Comparison of ENCODE assay signal across 11 mouse cellular contexts in the genomic region with DNA sequence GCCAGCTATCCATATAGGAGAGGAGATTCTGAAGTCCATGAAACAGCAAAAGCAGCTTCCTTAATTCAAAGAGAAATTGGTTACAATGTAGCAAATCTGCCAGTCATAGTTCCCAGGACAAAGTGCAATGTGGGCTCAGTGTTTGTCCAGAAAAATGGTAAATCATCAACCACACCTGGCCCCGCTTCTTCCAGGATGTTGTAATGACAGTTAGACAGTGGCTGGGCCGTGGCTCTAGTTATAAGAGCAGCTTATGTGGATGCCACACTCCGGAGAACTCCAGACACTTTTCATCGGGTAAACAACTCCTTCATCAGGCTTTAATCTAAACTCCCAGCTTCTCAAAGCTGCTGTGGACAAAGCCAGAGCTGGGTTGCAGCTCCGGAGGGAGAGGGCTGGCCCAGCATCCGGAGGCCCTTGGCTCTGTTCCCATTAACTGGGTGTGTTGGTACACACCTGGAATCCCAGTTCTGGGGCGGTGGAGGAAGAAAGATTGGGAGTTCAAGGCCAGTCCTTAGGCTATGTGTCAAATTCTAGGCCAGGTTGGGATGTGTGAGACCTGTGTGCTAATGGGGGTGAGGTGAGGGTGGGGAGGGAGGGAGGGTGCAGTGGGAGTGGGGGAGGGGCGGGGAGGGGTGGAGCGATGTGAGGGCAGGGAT.
DNase-seq lines count a peak whose midpoint lies in the region; ATAC-seq lines count a peak whose summit lies in the region.
"Had no signal": no experiment of that assay in that cellular context is flagged by ENCODE, and none has a peak within 500 bp of the region (broad histone marks: within the 10 kb centered on the region; RNA-seq: fewer than 3 reads in every experiment).

No protein-coding gene starts in this region.

- WGBS in midbrain, embryonic 12.5 days = 68% methylated on average over 9 of the region's 9 CpGs
- WGBS in midbrain, embryonic 10.5 days = 68% methylated on average over 9 of the region's 9 CpGs
- 59% methylated on average over 9 of the region's 9 CpGs for WGBS in limb, embryonic 10.5 days
- 26% methylated on average over 9 of the region's 9 CpGs for WGBS in stomach, embryonic 15.5 days
- WGBS in hindbrain, embryonic 12.5 days = 77% methylated on average over 8 of the region's 9 CpGs

- H3K9ac ChIP-seq in midbrain, embryonic 12.5 days (replicated peaks) = no peak overlapping the region
- no peak overlapping the region for H3K9ac ChIP-seq in stomach, embryonic 15.5 days
- H3K9ac ChIP-seq in hindbrain, embryonic 12.5 days = no peak overlapping the region

- H3K27me3 ChIP-seq in midbrain, embryonic 12.5 days = no peaks in the 10 kb centered on the region
- H3K27me3 ChIP-seq in midbrain, embryonic 10.5 days (ENCODE audit: low read depth, poor library complexity, severe bottlenecking) = no peaks in the 10 kb centered on the region
- H3K27me3 ChIP-seq in limb, embryonic 10.5 days (ENCODE audit: low read depth, poor library complexity, severe bottlenecking) = no peaks in the 10 kb centered on the region
- H3K27me3 ChIP-seq in stomach, embryonic 15.5 days (replicated peaks) = no peaks in the 10 kb centered on the region
- no peaks in the 10 kb centered on the region for H3K27me3 ChIP-seq in hindbrain, embryonic 12.5 days

- no peak overlapping the region for H3K27ac ChIP-seq in midbrain, embryonic 12.5 days (replicated peaks)
- H3K27ac ChIP-seq in midbrain, embryonic 10.5 days (replicated peaks) = no peak overlapping the region
- peak overlapping the region; percentile 71 for H3K27ac ChIP-seq in limb, embryonic 10.5 days
- peak overlapping the region; percentile 69 for H3K27ac ChIP-seq in stomach, embryonic 15.5 days
- H3K27ac ChIP-seq in hindbrain, embryonic 12.5 days = no peak overlapping the region
- H3K27ac ChIP-seq: hindbrain, embryonic 10.5 days had no signal

- no peak overlapping the region for H3K4me3 ChIP-seq in midbrain, embryonic 12.5 days
- H3K4me3 ChIP-seq in midbrain, embryonic 10.5 days = no peak overlapping the region
- no peak overlapping the region for H3K4me3 ChIP-seq in limb, embryonic 10.5 days
- H3K4me3 ChIP-seq in stomach, embryonic 15.5 days (replicated peaks) = no peak overlapping the region
- H3K4me3 ChIP-seq in hindbrain, embryonic 12.5 days = no peak overlapping the region
- H3K4me3 ChIP-seq: hindbrain, embryonic 10.5 days had no signal

- H3K36me3 ChIP-seq in midbrain, embryonic 12.5 days = no peaks in the 10 kb centered on the region
- no peaks in the 10 kb centered on the region for H3K36me3 ChIP-seq in midbrain, embryonic 10.5 days
- H3K36me3 ChIP-seq in limb, embryonic 10.5 days = no peaks in the 10 kb centered on the region
- H3K36me3 ChIP-seq in stomach, embryonic 15.5 days = no peaks in the 10 kb centered on the region
- no peaks in the 10 kb centered on the region for H3K36me3 ChIP-seq in hindbrain, embryonic 12.5 days
- H3K36me3 ChIP-seq: G1E; hindbrain, embryonic 10.5 days had no signal

- peaks cover 13% of the 10 kb centered on the region; the same call in 1 of the 2 replicates for H3K4me1 ChIP-seq in midbrain, embryonic 12.5 days
- peaks cover 13% of the 10 kb centered on the region for H3K4me1 ChIP-seq in midbrain, embryonic 10.5 days
- H3K4me1 ChIP-seq in limb, embryonic 10.5 days = peaks cover 33% of the 10 kb centered on the region
- H3K4me1 ChIP-seq in stomach, embryonic 15.5 days = 0 out of 2 replicates have a peak, but pooled peaks cover 4% of the 10 kb centered on the region
- H3K4me1 ChIP-seq in hindbrain, embryonic 12.5 days = peaks cover 8% of the 10 kb centered on the region; the same call in 1 of the 2 replicates

- H3K9me3 ChIP-seq in midbrain, embryonic 12.5 days = no peaks in the 10 kb centered on the region
- no peaks in the 10 kb centered on the region for H3K9me3 ChIP-seq in midbrain, embryonic 10.5 days (replicated peaks)
- no peaks in the 10 kb centered on the region for H3K9me3 ChIP-seq in limb, embryonic 10.5 days (replicated peaks)
- H3K9me3 ChIP-seq in stomach, embryonic 15.5 days = no peaks in the 10 kb centered on the region
- H3K9me3 ChIP-seq in hindbrain, embryonic 12.5 days (replicated peaks) = no peaks in the 10 kb centered on the region
- H3K9me3 ChIP-seq: hindbrain, embryonic 10.5 days had no signal

- no peak overlapping the region for H3K4me2 ChIP-seq in midbrain, embryonic 12.5 days (replicated peaks)
- no peak overlapping the region for H3K4me2 ChIP-seq in stomach, embryonic 15.5 days
- H3K4me2 ChIP-seq in hindbrain, embryonic 12.5 days (replicated peaks) = no peak overlapping the region

- DNase-seq in midbrain, embryonic 10.5 days (ENCODE audit: low spot score) = no peak
- peak; percentile 87 to 90 for DNase-seq in kidney, adult 8-10 months
- no peak for DNase-seq in limb, embryonic 10.5 days (ENCODE audit: low spot score)
- DNase-seq in embryo, embryonic 10.5 days (ENCODE audit: low spot score) = no peak
- no peak for DNase-seq in adrenal gland, adult 18-20 months (ENCODE audit: low spot score in 2 of 2)
- DNase-seq: cerebellum, postnatal 14 days had no signal

- ATAC-seq in midbrain, embryonic 12.5 days (ENCODE audit: low FRiP score, low read depth) = 0 out of 2 replicates have a peak, but pooled peaks have one; percentile 12
- peak; percentile 91 for ATAC-seq in stomach, embryonic 15.5 days (ENCODE audit: insufficient read depth, low FRiP score, low read depth)
- ATAC-seq in hindbrain, embryonic 12.5 days (ENCODE audit: low FRiP score) = no peak

Comparison
In these comparisons a context has a peak if more than half of its experiments do, and no peak if none do; other contexts are left out.
1. H3K27ac ChIP-seq: peak in limb, embryonic 10.5 days (single experiment) and stomach, embryonic 15.5 days (single experiment); none in midbrain, embryonic 12.5 days (single experiment), midbrain, embryonic 10.5 days (single experiment) and hindbrain, embryonic 12.5 days (single experiment).
2. DNase-seq: peak in kidney, adult 8-10 months (2 of 2); none in midbrain, embryonic 10.5 days (single experiment), limb, embryonic 10.5 days (single experiment), embryo, embryonic 10.5 days (single experiment) and adrenal gland, adult 18-20 months (0 of 2).